Mouse (Mus musculus): ENCODE results near the gene Neurl4. TPM values are rescaled to one million over a fixed set of nuclear protein-coding genes. Genes with fewer than 3 reads are reported as not detected.

Gene Neurl4
- polyA plus RNA-seq, 1 experiment from 2014 or later = 7.4 TPM

DNA sequence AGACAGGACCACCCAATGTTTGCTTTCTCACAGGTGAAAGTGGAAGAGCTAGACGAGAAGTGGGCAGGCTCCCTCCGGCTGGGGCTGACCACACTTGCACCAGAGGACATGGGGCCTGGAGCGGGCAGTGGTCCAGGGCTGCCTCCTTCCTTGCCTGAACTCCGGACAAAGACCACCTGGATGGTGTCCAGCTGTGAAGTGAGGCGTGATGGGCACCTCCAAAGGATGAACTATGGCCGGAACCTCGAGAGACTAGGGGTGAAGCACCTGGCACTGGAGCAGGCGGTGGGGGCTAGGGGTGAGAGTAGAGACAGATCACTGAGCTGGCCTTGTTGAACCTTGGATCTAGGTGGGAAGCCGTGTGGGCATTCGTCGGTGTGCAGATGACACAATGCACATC lies 7.8 kb downstream of the Neurl4 start:
- Histone ChIP-seq H3K27me3 (ENCODE audit: control insufficient read depth, insufficient read depth, low read length) (no peaks in the 10 kb centered on the region), H3K36me3 (ENCODE audit: control insufficient read depth, insufficient read depth) (peaks cover 83% of the 10 kb centered on the region), H3K4me1 (ENCODE audit: control insufficient read depth, insufficient read depth, low read length) (peaks cover 6% of the 10 kb centered on the region), H3K9me3 (replicated peaks; ENCODE audit: control insufficient read depth, low read length) (no peaks in the 10 kb centered on the region), H3K4me2 (ENCODE audit: low read depth, low read length) (no peak overlapping the region), H3K9ac (ENCODE audit: low read length) (no peak overlapping the region), H3K4me3 (ENCODE audit: low read length) (no peak overlapping the region), H3K27ac (ENCODE audit: low read length) (no peak overlapping the region)
- ATAC-seq (replicated peaks; ENCODE audit: extremely low read depth, insufficient read depth, low FRiP score) = no peak
- whole genome bisulfite sequencing = 93% methylated on average over 11 of the region's 11 CpGs

DNA sequence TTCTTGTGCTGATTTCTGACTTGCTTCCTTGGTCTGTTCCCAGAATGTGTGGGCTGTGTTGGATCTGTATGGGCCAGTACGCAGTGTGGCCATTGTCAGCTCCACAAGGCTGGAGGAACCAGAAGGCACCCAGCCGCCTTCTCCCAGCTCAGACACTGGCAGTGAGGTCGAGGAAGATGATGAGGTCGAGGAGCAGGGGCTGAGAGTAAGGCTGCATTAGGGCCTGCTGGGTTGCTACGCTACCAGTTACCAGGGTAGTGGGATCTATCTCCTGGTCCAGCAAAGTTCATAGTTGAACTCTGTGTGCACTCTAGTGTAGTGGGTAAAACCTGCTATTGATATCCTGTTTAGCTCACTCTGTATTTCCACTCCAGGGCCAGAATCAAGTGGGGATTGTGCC lies 8.3 kb downstream of the Neurl4 start:
- H3K4me1 ChIP-seq (ENCODE audit: control insufficient read depth, insufficient read depth, low read length) = peaks cover 6% of the 10 kb centered on the region
- ATAC-seq (replicated peaks; ENCODE audit: extremely low read depth, insufficient read depth, low FRiP score) = no peak
- H3K9ac ChIP-seq (ENCODE audit: low read length) = no peak overlapping the region
- H3K4me2 ChIP-seq (ENCODE audit: low read depth, low read length) = no peak overlapping the region
- H3K4me3 ChIP-seq (ENCODE audit: low read length) = no peak overlapping the region
- H3K27me3 ChIP-seq (ENCODE audit: control insufficient read depth, insufficient read depth, low read length) = no peaks in the 10 kb centered on the region
- no peaks in the 10 kb centered on the region for H3K9me3 ChIP-seq (replicated peaks; ENCODE audit: control insufficient read depth, low read length)
- H3K36me3 ChIP-seq (ENCODE audit: control insufficient read depth, insufficient read depth) = peaks cover 78% of the 10 kb centered on the region
- WGBS = 87% methylated on average over 5 of the region's 5 CpGs
- H3K27ac ChIP-seq (ENCODE audit: low read length) = no peak overlapping the region

DNA sequence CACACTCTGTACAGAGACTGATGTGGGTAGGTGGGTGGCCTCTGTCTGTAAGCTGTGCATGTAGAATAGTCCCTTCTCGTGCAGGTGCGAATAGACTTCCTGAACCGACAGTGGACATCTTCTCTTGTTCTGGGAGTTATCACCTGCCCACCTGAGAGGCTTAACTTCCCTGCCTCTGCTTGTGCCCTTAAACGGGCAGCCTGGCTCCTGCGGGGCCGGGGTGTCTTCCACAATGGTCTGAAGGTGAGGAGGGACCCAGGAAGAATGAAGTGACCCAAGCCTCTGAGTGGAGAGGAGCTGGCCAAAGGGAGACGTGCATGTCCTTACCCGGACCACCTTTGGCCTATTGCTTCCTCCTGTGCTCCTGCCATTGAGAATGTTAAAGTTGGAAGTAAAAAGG lies 9.3 kb downstream of the Neurl4 start:
- Histone ChIP-seq H3K9ac (ENCODE audit: low read length) (no peak overlapping the region), H3K4me3 (ENCODE audit: low read length) (no peak overlapping the region), H3K36me3 (ENCODE audit: control insufficient read depth, insufficient read depth) (peaks cover 71% of the 10 kb centered on the region), H3K27me3 (ENCODE audit: control insufficient read depth, insufficient read depth, low read length) (no peaks in the 10 kb centered on the region), H3K9me3 (replicated peaks; ENCODE audit: control insufficient read depth, low read length) (no peaks in the 10 kb centered on the region), H3K4me1 (ENCODE audit: control insufficient read depth, insufficient read depth, low read length) (peaks cover 16% of the 10 kb centered on the region), H3K4me2 (ENCODE audit: low read depth, low read length) (no peak overlapping the region), H3K27ac (ENCODE audit: low read length) (no peak overlapping the region)
- ATAC-seq (replicated peaks; ENCODE audit: extremely low read depth, insufficient read depth, low FRiP score) = no peak
- WGBS = 90% methylated on average over 8 of the region's 8 CpGs

DNA sequence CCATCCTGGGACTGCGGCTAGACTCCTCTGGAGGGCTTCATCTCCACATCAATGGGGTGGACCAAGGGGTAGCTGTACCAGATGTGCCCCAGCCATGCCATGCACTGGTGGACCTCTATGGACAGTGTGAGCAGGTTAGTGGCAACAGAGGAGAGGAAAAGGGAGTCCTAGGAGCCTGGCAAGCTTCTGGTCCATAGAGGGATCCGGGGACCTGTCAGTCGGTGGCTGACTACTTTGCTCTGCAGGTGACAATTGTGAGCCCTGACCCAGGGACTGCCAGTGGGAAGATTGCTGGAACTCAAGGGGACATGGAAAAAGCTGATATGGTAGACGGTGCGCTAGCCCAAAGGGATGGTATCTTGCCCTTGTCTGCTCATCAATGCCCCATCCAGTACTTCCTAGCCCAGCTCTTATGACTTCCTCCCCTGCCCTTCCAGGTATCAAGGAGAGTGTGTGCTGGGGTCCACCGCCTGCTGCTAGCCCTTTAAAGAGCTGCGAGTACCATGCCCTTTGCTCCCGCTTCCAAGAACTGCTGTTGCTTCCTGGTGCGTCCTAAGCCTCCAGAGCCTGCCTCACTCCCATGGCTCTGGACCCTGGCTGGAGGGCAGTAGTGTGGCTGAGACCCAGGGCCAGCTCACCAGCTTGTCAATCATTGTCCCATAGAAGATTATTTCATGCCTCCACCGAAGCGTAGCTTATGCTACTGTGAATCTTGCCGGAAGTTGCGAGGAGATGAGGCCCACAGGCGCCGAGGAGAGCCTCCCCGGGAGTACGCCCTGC lies 10.1 kb downstream of the Neurl4 start:
- 87% methylated on average over 17 of the region's 17 CpGs for WGBS
- H3K9ac ChIP-seq (ENCODE audit: low read length) = no peak overlapping the region

DNA sequence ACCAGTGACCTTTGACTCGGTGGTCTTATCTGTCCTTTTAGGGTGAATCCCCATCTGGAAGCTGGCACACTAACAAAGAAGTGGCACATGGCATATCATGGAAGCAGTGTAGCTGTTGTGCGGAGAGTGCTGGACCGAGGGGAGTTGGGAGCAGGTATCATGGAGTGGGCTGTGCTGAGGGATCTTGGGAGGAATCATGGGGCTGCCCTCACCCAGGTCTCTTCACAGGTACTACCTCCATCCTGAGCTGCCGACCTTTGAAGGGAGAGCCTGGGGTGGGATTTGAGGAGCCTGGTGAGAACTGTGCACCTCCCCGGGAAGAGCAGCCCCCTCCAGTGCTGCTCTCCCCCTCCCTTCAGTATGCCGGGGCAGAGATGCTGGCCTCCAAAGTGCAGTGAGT lies 10.8 kb downstream of the Neurl4 start:
- Histone ChIP-seq H3K4me3 (ENCODE audit: low read length) (no peak overlapping the region), H3K4me2 (ENCODE audit: low read depth, low read length) (no peak overlapping the region), H3K9me3 (replicated peaks; ENCODE audit: control insufficient read depth, low read length) (no peaks in the 10 kb centered on the region), H3K36me3 (ENCODE audit: control insufficient read depth, insufficient read depth) (peaks cover 70% of the 10 kb centered on the region), H3K9ac (ENCODE audit: low read length) (no peak overlapping the region), H3K4me1 (ENCODE audit: control insufficient read depth, insufficient read depth, low read length) (peaks cover 27% of the 10 kb centered on the region), H3K27ac (ENCODE audit: low read length) (no peak overlapping the region), H3K27me3 (ENCODE audit: control insufficient read depth, insufficient read depth, low read length) (no peaks in the 10 kb centered on the region)
- no peak for ATAC-seq (replicated peaks; ENCODE audit: extremely low read depth, insufficient read depth, low FRiP score)
- WGBS = 84% methylated on average over 6 of the region's 6 CpGs

More for the DNA sequence above, 10.1 kb downstream of the Neurl4 start:
- H3K4me3 ChIP-seq (ENCODE audit: low read length) = no peak overlapping the region
- no peak overlapping the region for H3K27ac ChIP-seq (ENCODE audit: low read length)
- no peak for ATAC-seq (replicated peaks; ENCODE audit: extremely low read depth, insufficient read depth, low FRiP score)
- H3K9me3 ChIP-seq (replicated peaks; ENCODE audit: control insufficient read depth, low read length) = no peaks in the 10 kb centered on the region
- H3K36me3 ChIP-seq (ENCODE audit: control insufficient read depth, insufficient read depth) = peaks cover 72% of the 10 kb centered on the region
- no peaks in the 10 kb centered on the region for H3K27me3 ChIP-seq (ENCODE audit: control insufficient read depth, insufficient read depth, low read length)
- peaks cover 24% of the 10 kb centered on the region for H3K4me1 ChIP-seq (ENCODE audit: control insufficient read depth, insufficient read depth, low read length)
- H3K4me2 ChIP-seq (ENCODE audit: low read depth, low read length) = no peak overlapping the region

DNA sequence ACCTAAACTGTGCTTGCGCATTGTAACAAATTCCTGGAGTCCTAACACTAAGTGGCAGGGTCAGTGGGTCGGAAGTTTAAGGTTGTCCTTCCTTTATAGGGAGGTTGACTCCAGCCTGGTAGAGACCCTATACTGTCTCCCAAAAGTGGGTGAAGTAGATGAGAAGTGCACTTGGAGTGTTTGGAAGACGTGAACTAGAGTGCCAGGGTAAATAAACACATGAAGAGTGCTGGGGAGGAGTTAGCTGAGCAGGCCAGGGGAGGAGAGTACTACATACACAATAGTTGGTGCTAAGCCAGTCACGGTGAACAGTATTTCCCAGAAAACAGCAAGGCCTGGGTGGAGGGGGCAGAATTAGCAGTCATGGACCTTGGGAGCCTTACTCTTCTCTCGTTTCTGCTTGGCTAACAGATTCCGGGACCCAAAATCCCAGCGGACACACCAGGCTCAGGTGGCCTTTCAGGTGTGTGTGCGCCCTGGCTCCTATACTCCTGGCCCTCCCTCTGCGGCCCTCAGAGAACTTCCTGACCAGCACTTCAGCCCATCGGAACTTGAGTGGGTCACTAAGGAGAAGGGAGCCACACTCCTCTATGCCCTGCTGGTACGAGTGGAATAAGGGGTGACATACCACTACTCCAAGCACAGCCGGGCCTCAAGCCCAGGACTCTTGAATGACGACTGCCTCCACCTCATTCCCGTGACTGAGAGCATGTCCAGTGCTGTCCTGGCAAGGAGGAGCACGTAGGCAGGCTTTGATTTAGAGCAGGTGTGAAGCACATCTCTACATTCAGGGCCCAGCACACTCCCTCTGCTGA lies 12.1 kb downstream of the Neurl4 start:
- Histone ChIP-seq H3K9me3 (replicated peaks; ENCODE audit: control insufficient read depth, low read length) (no peaks in the 10 kb centered on the region), H3K4me1 (ENCODE audit: control insufficient read depth, insufficient read depth, low read length) (peaks cover 27% of the 10 kb centered on the region), H3K36me3 (ENCODE audit: control insufficient read depth, insufficient read depth) (peaks cover 68% of the 10 kb centered on the region), H3K4me3 (ENCODE audit: low read length) (peak overlapping the region; percentile 97), H3K27ac (ENCODE audit: low read length) (peak overlapping the region; percentile 91), H3K9ac (ENCODE audit: low read length) (peak overlapping the region; percentile 94), H3K4me2 (ENCODE audit: low read depth, low read length) (peak overlapping the region; percentile 99), H3K27me3 (ENCODE audit: control insufficient read depth, insufficient read depth, low read length) (no peaks in the 10 kb centered on the region)
- no peak for ATAC-seq (replicated peaks; ENCODE audit: extremely low read depth, insufficient read depth, low FRiP score)
- 69% methylated on average over 15 of the region's 15 CpGs for WGBS

DNA sequence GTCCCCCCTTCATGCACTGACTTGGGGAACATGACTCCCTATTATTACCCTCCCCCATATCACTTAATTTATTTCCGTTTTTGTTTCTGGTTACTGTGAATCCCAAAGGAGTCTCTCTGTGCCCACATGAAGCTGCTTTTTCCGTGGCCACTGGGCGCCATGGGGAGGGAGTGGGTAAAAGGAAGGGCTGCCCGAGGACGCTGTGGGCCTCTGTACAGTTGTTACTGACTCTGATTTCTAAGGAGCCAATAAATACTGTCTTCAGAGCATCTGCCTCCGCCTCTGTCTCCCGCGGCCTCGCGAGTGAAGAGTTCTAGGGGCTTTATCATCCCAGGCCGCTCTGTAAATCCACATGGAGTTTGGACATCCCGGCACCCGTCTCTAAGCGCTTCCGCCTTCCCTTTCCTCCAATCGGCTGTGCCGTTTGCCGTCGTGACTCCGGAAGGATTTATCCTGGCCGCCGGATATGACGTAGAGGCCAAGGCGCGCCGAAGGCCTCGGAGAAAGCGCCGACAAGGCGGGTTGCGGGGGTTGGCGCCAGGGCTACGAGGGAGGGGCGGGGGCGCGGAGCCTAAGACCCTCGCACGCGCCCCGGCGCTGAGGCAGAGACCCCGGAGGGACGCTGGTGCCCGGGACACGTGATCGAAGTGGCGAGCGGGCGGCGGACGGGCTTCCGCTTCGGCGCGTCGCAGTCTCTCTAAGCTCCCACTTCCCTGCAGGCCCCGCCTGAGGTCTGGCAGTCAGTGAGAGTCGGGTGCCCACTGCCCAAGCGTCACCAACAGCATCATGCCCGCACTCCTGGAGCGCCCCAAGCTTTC lies 12.9 kb downstream of the Neurl4 start, which contains the start of gene Gps2:
Gps2 (plus strand) TSS at position 335 of the 818 bp plus-strand sequence.
- Histone ChIP-seq H3K9me3 (replicated peaks; ENCODE audit: control insufficient read depth, low read length) (no peaks in the 10 kb centered on the region), H3K4me3 (ENCODE audit: low read length) (peak within 1 kb of the TSS; percentile 97), H3K27ac (ENCODE audit: low read length) (peak within 1 kb of the TSS; percentile 91), H3K4me2 (ENCODE audit: low read depth, low read length) (peak within 1 kb of the TSS; percentile 99), H3K9ac (ENCODE audit: low read length) (peak within 1 kb of the TSS; percentile 94), H3K27me3 (ENCODE audit: control insufficient read depth, insufficient read depth, low read length) (no peaks in the 10 kb centered on the region), H3K36me3 (ENCODE audit: control insufficient read depth, insufficient read depth) (peaks cover 68% of the 10 kb centered on the region), H3K4me1 (ENCODE audit: control insufficient read depth, insufficient read depth, low read length) (peaks cover 32% of the 10 kb centered on the region)
- ATAC-seq (replicated peaks; ENCODE audit: extremely low read depth, insufficient read depth, low FRiP score) = peak; percentile 88
- WGBS = 2% methylated on average over 61 of the region's 61 CpGs

DNA sequence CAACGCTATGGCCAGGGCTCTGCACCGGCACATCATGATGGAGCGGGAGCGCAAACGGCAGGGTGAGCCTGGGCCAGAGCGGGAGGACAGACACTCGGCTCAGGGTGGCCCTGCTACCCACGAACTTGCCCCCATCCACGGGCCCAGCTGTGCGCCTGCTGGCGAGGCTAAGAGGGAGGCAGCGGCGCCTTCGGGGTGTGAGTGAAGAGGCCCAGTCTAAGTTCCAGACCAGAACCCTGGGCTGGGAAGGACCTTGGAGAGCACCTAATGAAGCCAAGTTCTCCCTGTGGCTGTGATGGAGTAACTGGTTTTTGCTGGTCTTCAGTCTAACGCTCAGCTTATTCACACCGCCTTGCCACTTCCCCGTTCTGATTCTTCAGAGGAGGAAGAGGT lies 13.5 kb downstream of the Neurl4 start:
- Histone ChIP-seq H3K27ac (ENCODE audit: low read length) (peak overlapping the region; percentile 91), H3K4me1 (ENCODE audit: control insufficient read depth, insufficient read depth, low read length) (peaks cover 38% of the 10 kb centered on the region), H3K27me3 (ENCODE audit: control insufficient read depth, insufficient read depth, low read length) (no peaks in the 10 kb centered on the region), H3K4me3 (ENCODE audit: low read length) (peak overlapping the region; percentile 97), H3K4me2 (ENCODE audit: low read depth, low read length) (peak overlapping the region; percentile 99), H3K9me3 (replicated peaks; ENCODE audit: control insufficient read depth, low read length) (no peaks in the 10 kb centered on the region), H3K9ac (ENCODE audit: low read length) (peak overlapping the region; percentile 94), H3K36me3 (ENCODE audit: control insufficient read depth, insufficient read depth) (peaks cover 64% of the 10 kb centered on the region)
- WGBS = 3% methylated on average over 17 of the region's 17 CpGs
- no peak; the same call in 1 of the 2 replicates for ATAC-seq (replicated peaks; ENCODE audit: extremely low read depth, insufficient read depth, low FRiP score)

All from heart, embryonic 16.5 days (tissue).